Mouse (Mus musculus): Measurements from ENCODE around the gene Vrk2. TPM values are rescaled to one million over a fixed set of nuclear protein-coding genes. Genes with fewer than 3 reads are reported as not detected.

Vrk2 gene
- polyA plus RNA-seq, 2 experiments = 10.5 to 23.0 TPM

- no peaks in the 10 kb centered on the region for H3K36me3 ChIP-seq (replicated peaks; ENCODE audit: control insufficient read depth, insufficient read depth, low read depth)
- peak overlapping the region; percentile 70 for H3K27ac ChIP-seq
- no peak overlapping the region for H3K9ac ChIP-seq (replicated peaks)
- WGBS (ENCODE audit: insufficient replicate concordance) = 18% methylated on average over 1 of the region's 1 CpGs
- H3K9me3 ChIP-seq (ENCODE audit: control insufficient read depth, low read length) = no peaks in the 10 kb centered on the region
- H3K27me3 ChIP-seq (ENCODE audit: control insufficient read depth, insufficient read depth, low read length) = no peaks in the 10 kb centered on the region
- peaks cover 41 to 50% of the 10 kb centered on the region in 2 experiments for H3K4me1 ChIP-seq (replicated peaks; ENCODE audit: control insufficient read depth in 2 of 2, insufficient read depth in 2 of 2, low read length in 1 of 2)
- no peak overlapping the region for H3K4me3 ChIP-seq (ENCODE audit: insufficient read depth in 1 of 2, low read depth in 2 of 2, low read length in 2 of 2)
- peak; percentile 78 for ATAC-seq (ENCODE audit: insufficient read depth)
- DNase-seq (ENCODE audit: low read depth in 3 of 3, low spot score in 3 of 3) = peak; percentile 42 to 59 (median 46)
- H3K4me2 ChIP-seq (ENCODE audit: low read depth) = peak overlapping the region; percentile 48
- TF ChIP-seq EP300 (IDR thresholded peaks at IDR 0.05; ENCODE audit: low read depth) = no peak
- TF ChIP-seq CTCF (IDR thresholded peaks at IDR 0.05; ENCODE audit: low read depth) = no peak
Measured at GRCm38 (mm10) chr11:26598876-26599275, 5.1 kb upstream of the Vrk2 start.

- ATAC-seq (ENCODE audit: insufficient read depth) = no peak
- DNase-seq (ENCODE audit: low read depth in 3 of 3, low spot score in 3 of 3) = no peak
- no peak overlapping the region for H3K4me3 ChIP-seq (ENCODE audit: insufficient read depth in 1 of 2, low read depth in 2 of 2, low read length in 2 of 2)
- peak overlapping the region; percentile 31; the same call in 1 of the 2 replicates for H3K4me2 ChIP-seq (ENCODE audit: low read depth)
- no peaks in the 10 kb centered on the region for H3K36me3 ChIP-seq (replicated peaks; ENCODE audit: control insufficient read depth, insufficient read depth, low read depth)
- no peaks in the 10 kb centered on the region for H3K9me3 ChIP-seq (ENCODE audit: control insufficient read depth, low read length)
- H3K27me3 ChIP-seq (ENCODE audit: control insufficient read depth, insufficient read depth, low read length) = no peaks in the 10 kb centered on the region
- 75% methylated on average over 6 of the region's 6 CpGs for WGBS (ENCODE audit: insufficient replicate concordance)
- TF ChIP-seq CTCF (IDR thresholded peaks at IDR 0.05; ENCODE audit: low read depth) = no peak
- TF ChIP-seq EP300 (IDR thresholded peaks at IDR 0.05; ENCODE audit: low read depth) = no peak
- no peak overlapping the region for H3K9ac ChIP-seq (replicated peaks)
- peaks cover 41 to 52% of the 10 kb centered on the region in 2 experiments for H3K4me1 ChIP-seq (replicated peaks; ENCODE audit: control insufficient read depth in 2 of 2, insufficient read depth in 2 of 2, low read length in 1 of 2)
- H3K27ac ChIP-seq = peak overlapping the region; percentile 58
Measured at GRCm38 (mm10) chr11:26597761-26598160, 4.0 kb upstream of the Vrk2 start.

- TF ChIP-seq EP300 (IDR thresholded peaks at IDR 0.05; ENCODE audit: low read depth) (no peak), CTCF (IDR thresholded peaks at IDR 0.05; ENCODE audit: low read depth) (no peak)
- peak in 2 of 3 experiments; percentile 12 to 48 for DNase-seq (ENCODE audit: low read depth in 3 of 3, low spot score in 3 of 3)
- Histone ChIP-seq H3K4me1 (replicated peaks; ENCODE audit: control insufficient read depth in 2 of 2, insufficient read depth in 2 of 2, low read length in 1 of 2) (peaks cover 45 to 58% of the 10 kb centered on the region in 2 experiments), H3K9me3 (ENCODE audit: control insufficient read depth, low read length) (no peaks in the 10 kb centered on the region), H3K4me2 (ENCODE audit: low read depth) (peak overlapping the region; percentile 31), H3K27ac (peak overlapping the region; percentile 58), H3K27me3 (ENCODE audit: control insufficient read depth, insufficient read depth, low read length) (no peaks in the 10 kb centered on the region), H3K4me3 (ENCODE audit: insufficient read depth in 1 of 2, low read depth in 2 of 2, low read length in 2 of 2) (no peak overlapping the region), H3K36me3 (replicated peaks; ENCODE audit: control insufficient read depth, insufficient read depth, low read depth) (no peaks in the 10 kb centered on the region), H3K9ac (replicated peaks) (no peak overlapping the region)
- WGBS (ENCODE audit: insufficient replicate concordance) = 38% methylated on average over 6 of the region's 6 CpGs
- no peak for ATAC-seq (ENCODE audit: insufficient read depth)
Measured at GRCm38 (mm10) chr11:26597145-26597544, 3.3 kb upstream of the Vrk2 start.

DNA sequence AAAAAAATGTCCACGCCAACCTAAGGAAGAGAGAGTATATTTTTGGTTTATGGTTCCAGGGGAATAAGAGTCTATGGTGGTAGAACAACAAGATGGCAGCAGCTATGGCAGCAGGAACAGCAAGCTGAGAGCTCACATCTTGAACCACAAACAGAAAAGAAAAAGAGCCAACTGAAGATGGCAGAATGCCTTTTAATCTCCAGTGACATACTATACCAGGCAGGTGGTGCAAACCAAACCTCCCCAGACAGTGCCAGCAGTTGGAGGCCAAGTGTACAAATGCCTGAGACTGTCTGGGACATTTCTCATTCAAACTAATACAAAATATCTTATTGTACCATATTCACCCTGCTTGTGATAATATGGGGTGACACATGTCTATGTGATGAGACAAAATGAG is 2.4 kb upstream of the Vrk2 start:
- H3K4me2 ChIP-seq (ENCODE audit: low read depth) = no peak overlapping the region
- no peak overlapping the region for H3K4me3 ChIP-seq (ENCODE audit: insufficient read depth in 1 of 2, low read depth in 2 of 2, low read length in 2 of 2)
- TF ChIP-seq CTCF (IDR thresholded peaks at IDR 0.05; ENCODE audit: low read depth) = no peak
- ATAC-seq (ENCODE audit: insufficient read depth) = no peak
- peak overlapping the region; percentile 38 for H3K27ac ChIP-seq
- peaks cover 45 to 58% of the 10 kb centered on the region in 2 experiments for H3K4me1 ChIP-seq (replicated peaks; ENCODE audit: control insufficient read depth in 2 of 2, insufficient read depth in 2 of 2, low read length in 1 of 2)
- H3K9me3 ChIP-seq (ENCODE audit: control insufficient read depth, low read length) = no peaks in the 10 kb centered on the region
- no peak overlapping the region for H3K9ac ChIP-seq (replicated peaks)
- no peaks in the 10 kb centered on the region for H3K36me3 ChIP-seq (replicated peaks; ENCODE audit: control insufficient read depth, insufficient read depth, low read depth)
- DNase-seq (ENCODE audit: low read depth in 3 of 3, low spot score in 3 of 3) = no peak
- 79% methylated on average over 1 of the region's 1 CpGs for WGBS (ENCODE audit: insufficient replicate concordance)
- no peaks in the 10 kb centered on the region for H3K27me3 ChIP-seq (ENCODE audit: control insufficient read depth, insufficient read depth, low read length)

- H3K36me3 ChIP-seq (replicated peaks; ENCODE audit: control insufficient read depth, insufficient read depth, low read depth) = peaks cover 12% of the 10 kb centered on the region
- peak overlapping the region; percentile 85 for H3K27ac ChIP-seq
- H3K4me1 ChIP-seq (replicated peaks; ENCODE audit: control insufficient read depth in 2 of 2, insufficient read depth in 2 of 2, low read length in 1 of 2) = peaks cover 38 to 49% of the 10 kb centered on the region in 2 experiments
- H3K4me2 ChIP-seq (ENCODE audit: low read depth) = peak overlapping the region; percentile 87
- no peak overlapping the region; the same call in 1 of the 2 replicates for H3K9ac ChIP-seq (replicated peaks)
- DNase-seq (ENCODE audit: low read depth in 3 of 3, low spot score in 3 of 3) (peak; percentile 68 to 77 (median 70)), ATAC-seq (ENCODE audit: insufficient read depth) (no peak)
- WGBS (ENCODE audit: insufficient replicate concordance) = 10% methylated on average over 1 of the region's 1 CpGs
- TF ChIP-seq EP300 (IDR thresholded peaks at IDR 0.05; ENCODE audit: low read depth) (peak; percentile 44; the same call in 1 of the 2 replicates), CTCF (IDR thresholded peaks at IDR 0.05; ENCODE audit: low read depth) (no peak)
- no peaks in the 10 kb centered on the region for H3K9me3 ChIP-seq (ENCODE audit: control insufficient read depth, low read length)
- H3K4me3 ChIP-seq (ENCODE audit: insufficient read depth in 1 of 2, low read depth in 2 of 2, low read length in 2 of 2) = no peak overlapping the region
- no peaks in the 10 kb centered on the region for H3K27me3 ChIP-seq (ENCODE audit: control insufficient read depth, insufficient read depth, low read length)
Measured at GRCm38 (mm10) chr11:26594487-26594886, 688 bp upstream of the Vrk2 start.

Measured in liver, embryonic 14.5 days (tissue).